Mouse (Mus musculus) kidney, adult 2 months (tissue): ENCODE data around the gene Hist1h2bk. TPM values are rescaled to one million over a fixed set of nuclear protein-coding genes. Genes with fewer than 3 reads are reported as not detected.

ENCODE experiments used
- DNase-seq: peaks from one replicate; pipeline ENCODE4 v3.0.0; 2021
- H3K27ac ChIP-seq: fragments of 200-500 bp; 2 replicates; pipeline ENCODE4 v1.5.1; 2012; ENCODE audit warnings: low read depth, low read length, control low read depth, inconsistent platforms; ENCODE audit not compliant: insufficient read depth
- H3K27me3 ChIP-seq: fragments of 200-500 bp; replicated peaks from 2 replicates; pipeline ENCODE4 v1.6.1; 2012; ENCODE audit warnings: mild to moderate bottlenecking, moderate library complexity, low read length, inconsistent platforms; ENCODE audit not compliant: control insufficient read depth, insufficient read depth
- H3K36me3 ChIP-seq: fragments of 200-500 bp; 2 replicates; pipeline ENCODE4 v1.6.1; 2012; ENCODE audit warnings: mild to moderate bottlenecking, moderate library complexity, low read length, inconsistent platforms; ENCODE audit not compliant: control insufficient read depth, insufficient read depth
- H3K4me1 ChIP-seq: fragments of 200-500 bp; 2 replicates; pipeline ENCODE4 v1.6.1; 2011; ENCODE audit warnings: low read length; ENCODE audit not compliant: control insufficient read depth, insufficient read depth
- H3K4me3 ChIP-seq: fragments of 200-500 bp; 2 replicates; pipeline ENCODE4 v1.5.1; 2011; ENCODE audit warnings: mild to moderate bottlenecking, low read depth, low read length, control low read depth; ENCODE audit not compliant: insufficient read depth
- CTCF ChIP-seq: fragments of 200-500 bp; conservative IDR thresholded peaks from 2 replicates; pipeline ENCODE4 v1.5.1; 2011; ENCODE audit warnings: low read depth, mild to moderate bottlenecking, control low read depth, low read length, moderate library complexity, mixed read lengths; ENCODE audit not compliant: insufficient read depth, insufficient read length
- POLR2A ChIP-seq: fragments of 200-500 bp; IDR thresholded peaks from one replicate; pipeline ENCODE4 v1.6.1; 2011; ENCODE audit warnings: low read depth, low read length, control low read depth
- WGBS: fragments of 180-500 bp; shearing (Covaris S2); methylation state at CpG from one replicate; pipeline ENCODE4 v1.1.7; 2018; 5-methylcytosine and 5-hydroxymethylcytosine counted together
- polyA plus RNA-seq: library from polyadenylated mRNA; depleted of rRNA; stranded (reverse); fragments of >200 nt; gene quantifications from 2 replicates; pipeline ENCODE4 v1.2.3, GENCODE M21; 2012

The Hist1h2bk gene
- polyA plus RNA-seq, 1 experiment, result 4.2 TPM

- no peak for DNase-seq
- H3K36me3 ChIP-seq, result no peaks in the 10 kb centered on the region
- no peak overlapping the region for H3K4me3 ChIP-seq
- H3K4me1 ChIP-seq, result no peaks in the 10 kb centered on the region
- H3K27ac ChIP-seq, result no peak overlapping the region
- TF ChIP-seq POLR2A, result no peak
- TF ChIP-seq CTCF, result no peak
- peaks cover 10% of the 10 kb centered on the region for H3K27me3 ChIP-seq
- WGBS, result 8% methylated on average over 13 of the region's 13 CpGs
These were observed 38.9 kb upstream of the Hist1h2bk start for GRCm38 (mm10) chr13:21996840-21997185.

GRCm38 (mm10) chr13:21997201-21997820 is 38.4 kb upstream of the Hist1h2bk start:
- WGBS, result 11% methylated on average over 21 of the region's 21 CpGs
- Histone ChIP-seq H3K36me3 (no peaks in the 10 kb centered on the region), H3K27ac (no peak overlapping the region), H3K27me3 (peaks cover 10% of the 10 kb centered on the region), H3K4me3 (no peak overlapping the region), H3K4me1 (no peaks in the 10 kb centered on the region)
- no peak for DNase-seq
- no peak for TF ChIP-seq POLR2A
- TF ChIP-seq CTCF, result no peak

GRCm38 (mm10) chr13:21997821-21998220 is 37.8 kb upstream of the Hist1h2bk start:
- peaks cover 10% of the 10 kb centered on the region for H3K27me3 ChIP-seq
- H3K36me3 ChIP-seq, result no peaks in the 10 kb centered on the region
- no peaks in the 10 kb centered on the region for H3K4me1 ChIP-seq
- H3K27ac ChIP-seq, result no peak overlapping the region
- WGBS, result 8% methylated on average over 4 of the region's 4 CpGs
- no peak overlapping the region for H3K4me3 ChIP-seq
- no peak for DNase-seq
- TF ChIP-seq POLR2A (no peak), CTCF (no peak)

- no peak overlapping the region for H3K4me3 ChIP-seq
- no peak for DNase-seq
- WGBS, result 18% methylated on average over 3 of the region's 3 CpGs
- H3K4me1 ChIP-seq, result no peaks in the 10 kb centered on the region
- H3K27me3 ChIP-seq, result peaks cover 10% of the 10 kb centered on the region
- TF ChIP-seq POLR2A (no peak), CTCF (no peak)
- H3K27ac ChIP-seq, result no peak overlapping the region
- H3K36me3 ChIP-seq, result no peaks in the 10 kb centered on the region
These were observed 37.3 kb upstream of the Hist1h2bk start for GRCm38 (mm10) chr13:21998412-21998811.

- no peaks in the 10 kb centered on the region for H3K36me3 ChIP-seq
- 34% methylated on average over 4 of the region's 4 CpGs for WGBS
- H3K4me3 ChIP-seq, result no peak overlapping the region
- peaks cover 10% of the 10 kb centered on the region for H3K27me3 ChIP-seq
- TF ChIP-seq POLR2A (no peak), CTCF (no peak)
- no peak overlapping the region for H3K27ac ChIP-seq
- H3K4me1 ChIP-seq, result no peaks in the 10 kb centered on the region
- DNase-seq, result no peak
These were observed 36.5 kb upstream of the Hist1h2bk start for GRCm38 (mm10) chr13:21999147-21999546.

- Histone ChIP-seq H3K4me1 (0 out of 2 replicates have a peak, but pooled peaks cover 2% of the 10 kb centered on the region), H3K36me3 (no peaks in the 10 kb centered on the region), H3K27ac (no peak overlapping the region), H3K4me3 (no peak overlapping the region), H3K27me3 (peaks cover 6% of the 10 kb centered on the region)
- TF ChIP-seq POLR2A, result no peak
- no peak for TF ChIP-seq CTCF
- 63% methylated on average over 2 of the region's 2 CpGs for WGBS
- no peak for DNase-seq
These were observed 34.3 kb upstream of the Hist1h2bk start for GRCm38 (mm10) chr13:22001346-22001745.

- Histone ChIP-seq H3K27me3 (peaks cover 9% of the 10 kb centered on the region), H3K36me3 (no peaks in the 10 kb centered on the region), H3K4me3 (no peak overlapping the region), H3K4me1 (0 out of 2 replicates have a peak, but pooled peaks cover 3% of the 10 kb centered on the region), H3K27ac (no peak overlapping the region)
- no peak for DNase-seq
- WGBS, result 10% methylated on average over 5 of the region's 5 CpGs
- TF ChIP-seq POLR2A (no peak), CTCF (no peak)
These were observed 33.8 kb upstream of the Hist1h2bk start for GRCm38 (mm10) chr13:22001823-22002222.
